Mouse (Mus musculus): Measurements from ENCODE around the gene Gm17018.

GRCm38 (mm10) chr19:45622144-45622543 is 61.7 kb downstream of the Gm17018 start:
- TF ChIP-seq EP300 (IDR thresholded peaks at IDR 0.05; ENCODE audit: low read depth) (no peak), CTCF (IDR thresholded peaks at IDR 0.05; ENCODE audit: low read depth) (no peak)
